Mouse (Mus musculus): ENCODE results near the gene Kcnk5.

DNA sequence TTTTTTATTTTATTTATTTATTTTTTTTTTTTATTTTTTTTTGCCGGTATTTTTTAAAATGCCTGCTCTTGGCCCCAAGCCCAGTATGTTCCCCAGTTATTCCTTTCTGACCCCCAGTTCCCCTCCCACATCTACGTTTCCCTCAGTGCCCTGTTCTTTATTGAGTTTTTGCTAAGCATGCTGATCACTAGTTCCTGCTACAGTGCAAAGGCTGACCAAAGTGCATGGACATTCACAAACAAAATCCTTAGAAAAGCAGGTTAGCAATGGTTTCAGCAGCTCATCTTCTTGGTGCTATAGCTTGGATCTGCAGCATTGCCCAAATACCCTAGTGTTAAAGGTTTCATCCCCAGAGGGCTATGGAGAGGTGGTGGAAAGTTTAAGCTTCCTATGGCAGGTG, 45.4 kb upstream of the Kcnk5 start:
- TF ChIP-seq TAL1 (IDR thresholded peaks at IDR 0.05; ENCODE audit: low read length) (no peak), GATA1 (IDR thresholded peaks at IDR 0.05; ENCODE audit: low read length) (no peak)

Data from erythroblast, embryonic 14.5 days (primary cell).